Mouse (Mus musculus) embryonic facial prominence, embryonic 11.5 days (tissue): ENCODE results near the gene Spry2. TPM values are rescaled to one million over a fixed set of nuclear protein-coding genes. Genes with fewer than 3 reads are reported as not detected.
A peak's percentile ranks its signal among the peaks of the same experiment; 100 is the strongest.

Experiments used
- ATAC-seq: fragments of 200-750 bp; cut with Nextera tagmentation; replicated peaks from 2 replicates; pipeline ENCODE4 v1.8.0; 2017; ENCODE audit warnings: low read depth; ENCODE audit not compliant: insufficient number of reproducible peaks, low FRiP score, low TSS enrichment
- DNase-seq: peaks from one replicate; pipeline ENCODE4 v3.0.0-alpha.2; 2015; ENCODE audit warnings: low spot score
- H3K27ac ChIP-seq: fragments of 300-500 bp; sonication (generic); replicated peaks from 2 replicates; pipeline ENCODE4 v1.5.1; 2014; ENCODE audit warnings: mild to moderate bottlenecking, low read depth, low read length, control low read depth
- H3K27me3 ChIP-seq: fragments of 300-500 bp; sonication (generic); 2 replicates; pipeline ENCODE4 v1.6.1; 2014; ENCODE audit warnings: mild to moderate bottlenecking, low read length, moderate library complexity, mixed read lengths; ENCODE audit not compliant: control insufficient read depth, insufficient read depth
- H3K36me3 ChIP-seq: fragments of 300-500 bp; sonication (generic); replicated peaks from 2 replicates; pipeline ENCODE4 v1.6.1; 2014; ENCODE audit warnings: low read depth, mild to moderate bottlenecking, low read length, moderate library complexity, mixed read lengths; ENCODE audit not compliant: control insufficient read depth, insufficient read depth
- H3K4me1 ChIP-seq: fragments of 300-500 bp; sonication (generic); 2 replicates; pipeline ENCODE4 v1.6.1; 2014; ENCODE audit warnings: low read length, mixed read lengths; ENCODE audit not compliant: control insufficient read depth, insufficient read depth
- H3K4me2 ChIP-seq: fragments of 300-500 bp; sonication (generic); 2 replicates; pipeline ENCODE4 v1.6.1; 2014; ENCODE audit warnings: low read depth, mild to moderate bottlenecking, control low read depth, low read length, moderate library complexity
- H3K4me3 ChIP-seq: fragments of 300-500 bp; sonication (generic); 2 replicates; pipeline ENCODE4 v1.5.1; 2014; ENCODE audit warnings: low read depth, low read length, control low read depth
- H3K9ac ChIP-seq: fragments of 300-500 bp; sonication (generic); replicated peaks from 2 replicates; pipeline ENCODE4 v1.6.1; 2014; ENCODE audit warnings: mild to moderate bottlenecking, control low read depth, low read length
- H3K9me3 ChIP-seq: fragments of 300-500 bp; sonication (generic); replicated peaks from 2 replicates; pipeline ENCODE4 v1.6.1; 2016; ENCODE audit warnings: mild to moderate bottlenecking, low read length, inconsistent platforms, mixed read lengths; ENCODE audit not compliant: control insufficient read depth
- WGBS: fragments of 180-500 bp; shearing (Covaris S2); extraction: QIAGEN DNeasy Blood & Tissue Kit; methylation state at CpG from one replicate; pipeline ENCODE4 v1.1.7; 2014; 5-methylcytosine and 5-hydroxymethylcytosine counted together
- polyA plus RNA-seq: library from polyadenylated mRNA; unstranded; fragments of >200 nt; fragmentation: Nextera tagmentation; extraction: Ambion mirVana; gene quantifications from 2 replicates; pipeline ENCODE4 v1.2.1, GENCODE M21; 2014

The Spry2 gene
- polyA plus RNA-seq, result 39.9 and 50.9 TPM in 2 replicates

DNA sequence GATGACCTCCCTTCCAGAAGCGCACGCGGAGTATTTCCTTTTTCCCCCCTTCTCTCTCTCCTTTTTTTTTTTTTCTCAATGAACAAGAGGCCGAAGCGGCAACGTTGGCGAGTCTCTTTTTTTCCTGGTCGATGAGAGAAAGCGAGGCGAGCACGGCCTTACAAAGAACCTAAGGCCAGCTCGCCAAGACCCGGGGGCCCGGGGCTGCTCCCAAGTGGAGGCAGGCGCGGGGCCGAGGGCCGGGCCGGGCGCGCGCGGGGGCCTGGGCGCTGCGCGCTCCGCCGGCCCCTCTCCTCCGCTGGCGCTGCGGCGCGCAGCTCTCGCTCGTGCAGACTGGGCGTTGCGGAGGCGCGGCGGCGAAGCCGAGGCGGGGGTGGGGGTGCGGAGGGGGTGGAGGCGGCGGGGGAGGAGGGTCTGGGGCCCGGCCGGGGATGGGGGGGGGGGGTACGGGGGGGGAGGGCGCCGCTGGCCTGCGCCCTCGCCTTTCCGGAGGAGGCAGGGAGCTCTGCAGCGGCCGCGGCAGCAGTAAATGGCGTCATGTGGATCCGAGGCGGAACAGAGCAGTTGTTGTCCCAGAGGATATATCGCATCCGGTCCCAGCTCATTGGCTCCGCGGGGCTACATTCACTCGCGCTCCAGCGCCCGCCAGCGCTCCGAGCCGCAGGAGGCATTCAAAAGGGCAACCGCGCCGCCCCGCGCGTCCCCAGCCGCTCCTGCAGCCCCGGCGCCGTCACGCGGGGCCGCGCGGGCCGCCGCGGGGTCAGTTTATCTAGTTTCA, at the start of gene Spry2:
Gene Spry2 (minus strand): TSS at position 29 of the 778 bp plus-strand sequence.
- WGBS, result under 1% methylated on average over 64 of the region's 89 CpGs
- no peaks in the 10 kb centered on the region for H3K36me3 ChIP-seq
- H3K27me3 ChIP-seq, result no peaks in the 10 kb centered on the region
- ATAC-seq (peak; percentile 96), DNase-seq (peak; percentile 97)
- H3K4me2 ChIP-seq, result peak within 1 kb of the TSS; percentile 89
- H3K4me1 ChIP-seq, result no peaks in the 10 kb centered on the region
- peak within 1 kb of the TSS; percentile 98 for H3K27ac ChIP-seq
- no peaks in the 10 kb centered on the region for H3K9me3 ChIP-seq
- peak within 1 kb of the TSS; percentile 89 for H3K4me3 ChIP-seq
- peak within 1 kb of the TSS; percentile 97 for H3K9ac ChIP-seq

DNA sequence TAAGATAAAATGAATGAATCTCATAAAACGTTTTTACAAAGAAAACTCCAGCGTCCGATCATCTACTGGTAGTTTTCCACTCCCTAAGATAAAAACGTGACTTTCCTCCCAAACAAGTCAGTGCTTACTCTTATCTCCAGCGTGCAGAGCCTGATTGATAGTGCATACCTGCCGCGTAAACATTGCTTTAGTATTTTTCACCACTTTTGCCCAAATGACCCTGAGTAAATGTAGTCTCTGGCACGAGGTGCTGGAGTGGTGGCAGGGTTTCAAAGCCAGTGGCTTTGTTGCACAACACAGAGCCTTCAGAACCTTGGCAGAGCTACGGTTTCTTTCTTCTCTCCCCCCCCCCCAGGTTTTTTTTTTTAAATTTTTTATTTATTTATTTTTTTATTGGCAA, 44.7 kb upstream of the Spry2 start:
- Histone ChIP-seq H3K36me3 (no peaks in the 10 kb centered on the region), H3K4me3 (no peak overlapping the region), H3K4me2 (no peak overlapping the region), H3K27me3 (no peaks in the 10 kb centered on the region), H3K9ac (no peak overlapping the region), H3K4me1 (no peaks in the 10 kb centered on the region), H3K27ac (no peak overlapping the region), H3K9me3 (no peaks in the 10 kb centered on the region)
- WGBS, result 83% methylated on average over 9 of the region's 9 CpGs
- ATAC-seq, result no peak
- DNase-seq, result no peak

GRCm38 (mm10) chr14:105926726-105927125, 30.1 kb upstream of the Spry2 start:
- H3K9me3 ChIP-seq, result no peaks in the 10 kb centered on the region
- no peaks in the 10 kb centered on the region for H3K27me3 ChIP-seq
- no peak overlapping the region for H3K4me3 ChIP-seq
- 85% methylated on average over 9 of the region's 9 CpGs for WGBS
- no peak for ATAC-seq
- no peak for DNase-seq
- H3K9ac ChIP-seq, result no peak overlapping the region
- H3K36me3 ChIP-seq, result no peaks in the 10 kb centered on the region; the same call in 1 of the 2 replicates
- H3K4me2 ChIP-seq, result no peak overlapping the region
- H3K4me1 ChIP-seq, result no peaks in the 10 kb centered on the region
- no peak overlapping the region for H3K27ac ChIP-seq

DNA sequence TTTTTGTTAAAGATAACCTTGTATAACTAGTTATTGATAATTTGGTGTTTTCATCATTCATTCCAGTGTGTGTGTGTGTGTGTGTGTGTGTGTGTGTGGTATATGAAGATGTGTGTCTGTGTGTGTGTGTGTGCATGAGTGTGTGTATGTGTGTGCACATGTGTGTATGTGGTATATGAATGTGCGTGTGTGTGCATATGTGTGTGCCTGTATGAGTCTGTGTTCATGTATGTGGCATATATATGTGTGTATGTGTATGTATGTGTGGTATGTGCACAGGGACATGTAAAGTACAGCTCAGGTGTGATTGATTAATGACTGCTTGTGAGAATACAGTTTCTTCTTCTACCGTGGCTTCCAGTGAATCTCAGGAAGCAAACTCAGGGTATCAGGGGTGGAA, 28.7 kb upstream of the Spry2 start:
- WGBS, result 81% methylated on average over 2 of the region's 2 CpGs
- no peak for ATAC-seq
- Histone ChIP-seq H3K27me3 (no peaks in the 10 kb centered on the region), H3K4me3 (no peak overlapping the region), H3K9ac (no peak overlapping the region), H3K9me3 (no peaks in the 10 kb centered on the region), H3K4me1 (peaks cover 5% of the 10 kb centered on the region; the same call in 1 of the 2 replicates), H3K27ac (no peak overlapping the region), H3K4me2 (no peak overlapping the region), H3K36me3 (no peaks in the 10 kb centered on the region; the same call in 1 of the 2 replicates)
- DNase-seq, result no peak

GRCm38 (mm10) chr14:105924712-105925111, 28.1 kb upstream of the Spry2 start:
- Histone ChIP-seq H3K4me2 (no peak overlapping the region), H3K36me3 (no peaks in the 10 kb centered on the region; the same call in 1 of the 2 replicates), H3K4me3 (no peak overlapping the region), H3K4me1 (peaks cover 5% of the 10 kb centered on the region; the same call in 1 of the 2 replicates), H3K27me3 (no peaks in the 10 kb centered on the region), H3K27ac (no peak overlapping the region), H3K9me3 (no peaks in the 10 kb centered on the region), H3K9ac (no peak overlapping the region)
- WGBS, result 52% methylated on average over 1 of the region's 1 CpGs
- peak; percentile 75 for DNase-seq
- no peak for ATAC-seq

GRCm38 (mm10) chr14:105922874-105923273, 26.3 kb upstream of the Spry2 start:
- WGBS, result 9% methylated on average over 8 of the region's 8 CpGs
- no peak overlapping the region for H3K27ac ChIP-seq
- DNase-seq, result peak; percentile 28

DNA sequence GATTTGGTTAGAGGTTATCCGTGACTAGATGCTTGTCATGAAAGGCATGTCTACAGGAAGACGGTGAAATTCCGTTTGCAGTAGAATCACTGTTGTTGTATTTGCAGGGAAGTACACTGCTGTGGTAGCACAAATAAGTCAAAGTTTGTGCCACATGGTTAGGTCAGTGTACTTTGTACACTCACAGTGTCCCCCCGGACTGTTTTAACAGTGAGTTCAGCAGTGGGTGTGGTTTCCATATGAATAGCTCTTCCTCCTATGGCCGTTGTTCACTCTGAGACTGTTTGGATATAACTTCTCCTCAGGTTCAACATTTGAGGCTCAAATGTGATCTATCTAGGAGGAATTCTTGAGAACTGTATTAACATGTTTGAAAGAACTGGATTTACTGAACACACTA, 25.8 kb upstream of the Spry2 start:
- Histone ChIP-seq H3K27ac (no peak overlapping the region), H3K36me3 (no peaks in the 10 kb centered on the region; the same call in 1 of the 2 replicates), H3K4me2 (no peak overlapping the region), H3K27me3 (no peaks in the 10 kb centered on the region), H3K4me3 (no peak overlapping the region), H3K4me1 (peaks cover 5% of the 10 kb centered on the region; the same call in 1 of the 2 replicates), H3K9me3 (no peaks in the 10 kb centered on the region), H3K9ac (no peak overlapping the region)
- ATAC-seq (no peak), DNase-seq (no peak)
- whole genome bisulfite sequencing, result 32% methylated on average over 5 of the region's 5 CpGs

More at GRCm38 (mm10) chr14:105922874-105923273, 26.3 kb upstream of the Spry2 start:
- H3K9ac ChIP-seq, result no peak overlapping the region
- H3K9me3 ChIP-seq, result no peaks in the 10 kb centered on the region
- no peak overlapping the region for H3K4me3 ChIP-seq
- 0 out of 2 replicates have a peak, but pooled peaks have one; percentile 16 for ATAC-seq
- H3K4me1 ChIP-seq, result peaks cover 5% of the 10 kb centered on the region; the same call in 1 of the 2 replicates
- H3K36me3 ChIP-seq, result no peaks in the 10 kb centered on the region; the same call in 1 of the 2 replicates
- no peaks in the 10 kb centered on the region for H3K27me3 ChIP-seq
- H3K4me2 ChIP-seq, result no peak overlapping the region

GRCm38 (mm10) chr14:105921217-105921695, 24.6 kb upstream of the Spry2 start:
- peak overlapping the region; percentile 36; the same call in 1 of the 2 replicates for H3K4me2 ChIP-seq
- peaks cover 5% of the 10 kb centered on the region; the same call in 1 of the 2 replicates for H3K4me1 ChIP-seq
- WGBS, result 6% methylated on average over 8 of the region's 8 CpGs
- no peak overlapping the region for H3K4me3 ChIP-seq
- H3K9ac ChIP-seq, result peak overlapping the region; percentile 37
- H3K36me3 ChIP-seq, result no peaks in the 10 kb centered on the region
- no peaks in the 10 kb centered on the region for H3K9me3 ChIP-seq
- no peak for ATAC-seq
- H3K27me3 ChIP-seq, result no peaks in the 10 kb centered on the region
- peak overlapping the region; percentile 47; the same call in 1 of the 2 replicates for H3K27ac ChIP-seq
- no peak for DNase-seq
